8 mouse cellular contexts compared by ENCODE assay signal in the genomic region with DNA sequence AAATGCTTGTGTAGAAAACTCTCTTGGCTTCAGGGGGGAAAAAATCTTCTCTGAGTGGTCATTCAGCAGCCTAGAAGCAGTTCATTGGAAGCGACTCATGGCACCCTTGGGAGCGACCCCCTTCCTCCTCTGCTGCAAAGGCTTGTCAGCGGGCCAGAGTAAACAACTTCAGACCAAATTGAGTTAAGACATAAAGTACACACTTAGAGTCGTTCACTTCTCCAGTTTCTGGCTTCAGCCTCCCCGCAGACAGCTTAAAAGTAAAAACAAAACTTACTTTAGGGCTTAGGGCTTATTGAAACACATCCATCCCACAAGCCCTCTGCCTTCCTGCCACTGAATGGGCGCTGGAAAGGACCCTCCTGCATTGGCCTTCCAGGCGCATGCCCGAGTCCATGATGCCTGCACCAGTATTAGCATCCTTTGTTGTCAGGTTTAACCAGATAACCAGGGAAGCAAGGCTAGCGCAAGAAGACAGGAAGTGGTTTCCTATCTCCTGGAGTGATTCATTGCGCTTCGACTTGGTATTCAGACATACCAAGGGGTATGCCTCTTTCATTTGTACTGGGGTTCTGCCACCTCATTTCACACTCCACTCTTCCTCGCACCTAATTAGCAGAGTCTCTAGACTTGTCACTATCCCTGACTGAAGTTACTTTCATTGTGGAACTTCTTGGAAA.
DNase-seq lines count a peak whose midpoint lies in the region; ATAC-seq and TF ChIP-seq lines count a peak whose summit lies in the region.

No protein-coding gene starts in this region.

- intact Hi-C loops in left cerebral cortex, postnatal 4 days (cut with DNase I) = no loop called here

- no peak for TF ChIP-seq RAD21 in CH12.LX (IDR thresholded peaks at IDR 0.05; ENCODE audit: low read depth, low read length)

- dilution Hi-C loops in CH12.LX (cut with MboI; ENCODE audit: extremely low pct_ligation_motif_present, extremely low pct_unique_long_range_greater_than_20kb, low sequenced_read_pairs) = no loop called here

- no peaks in the 10 kb centered on the region for H3K79me3 ChIP-seq in C2C12 (ENCODE audit: low read depth)

- H3ac ChIP-seq in C2C12 (ENCODE audit: control insufficient read depth, insufficient read length, low read depth) = peak overlapping the region; percentile 47

- ATAC-seq in heart, embryonic 12.5 days (ENCODE audit: insufficient number of reproducible peaks, low FRiP score) = no peak

- H3K4me3 ChIP-seq in C2C12 (ENCODE audit: insufficient read depth, poor library complexity, severe bottlenecking) (no peak overlapping the region), CH12.LX (replicated peaks in 1 of 3; ENCODE audit: low read depth in 2 of 3, low read length in 2 of 3, poor library complexity in 1 of 3) (no peak overlapping the region)
- H3K4me3 ChIP-seq in heart, embryonic 12.5 days = no peak overlapping the region
- H3K4me3 ChIP-seq in cerebellum, adult 2 months (replicated peaks; ENCODE audit: insufficient read depth, low read depth, low read length) = no peak overlapping the region

- no peaks in the 10 kb centered on the region for H3K79me2 ChIP-seq in C2C12 (ENCODE audit: control insufficient read depth, insufficient read depth)
- H3K79me2 ChIP-seq in CH12.LX (replicated peaks; ENCODE audit: control insufficient read depth, extremely low read depth, insufficient read depth, poor library complexity, severe bottlenecking) = no peaks in the 10 kb centered on the region

- TF ChIP-seq EP300 in CH12.LX (IDR thresholded peaks at IDR 0.05; ENCODE audit: low read length) = no peak

- peaks cover 0 to 9% of the 10 kb centered on the region in 2 experiments; a peak in 2 of 4 replicates for H3K4me1 ChIP-seq in CH12.LX (ENCODE audit: control insufficient read depth in 1 of 2, insufficient read depth in 2 of 2)
- peaks cover 10% of the 10 kb centered on the region for H3K4me1 ChIP-seq in heart, embryonic 12.5 days (replicated peaks)
- no peaks in the 10 kb centered on the region for H3K4me1 ChIP-seq in cerebellum, adult 2 months (ENCODE audit: control insufficient read depth, insufficient read depth, low read length)

- in situ Hi-C loops in CH12.LX (cut with MboI; ENCODE audit: low pct_ligation_motif_present, low pct_unique_long_range_greater_than_20kb, low sequenced_read_pairs) = no loop called here

- no peak overlapping the region for H3K4me2 ChIP-seq in CH12.LX (ENCODE audit: insufficient read depth, low read depth, poor library complexity, severe bottlenecking)
- peak overlapping the region; percentile 33 for H3K4me2 ChIP-seq in heart, embryonic 12.5 days

- no peak for TF ChIP-seq POLR2A in CH12.LX (IDR thresholded peaks at IDR 0.05; ENCODE audit: low read depth, low read length)
- TF ChIP-seq POLR2A in cerebellum, adult 2 months (IDR thresholded peaks at IDR 0.05; ENCODE audit: borderline replicate concordance, insufficient read depth, low read length) = no peak

- DNase-seq in CH12.LX (ENCODE audit: extremely low read depth) = peak; percentile 5
- peak; percentile 32 to 72 for DNase-seq in lung, adult 18-20 months
- DNase-seq in cerebellum, adult 2 months = no peak
- DNase-seq in urinary bladder, adult 2 months (ENCODE audit: low spot score) = no peak
- DNase-seq in left cerebral cortex, postnatal 4 days = no peak
- no peak for DNase-seq in left cerebral cortex, adult 8-10 months (ENCODE audit: low spot score in 2 of 2)

- no peak overlapping the region for H3K9ac ChIP-seq in CH12.LX (ENCODE audit: insufficient read depth, low read depth)
- H3K9ac ChIP-seq in heart, embryonic 12.5 days = no peak overlapping the region

- H3K9me3 ChIP-seq in CH12.LX (replicated peaks; ENCODE audit: low read length) = no peaks in the 10 kb centered on the region
- no peaks in the 10 kb centered on the region for H3K9me3 ChIP-seq in heart, embryonic 12.5 days (replicated peaks)

- no peak overlapping the region for H3K27ac ChIP-seq in CH12.LX (ENCODE audit: insufficient read depth, low read depth)
- peak overlapping the region; percentile 27; the same call in 1 of the 2 replicates for H3K27ac ChIP-seq in heart, embryonic 12.5 days (ENCODE audit: poor library complexity, severe bottlenecking)
- no peak overlapping the region for H3K27ac ChIP-seq in cerebellum, adult 2 months (ENCODE audit: insufficient read depth, low read length)

- no peaks in the 10 kb centered on the region for H3K36me3 ChIP-seq in C2C12 (ENCODE audit: control insufficient read depth, insufficient read depth)
- H3K36me3 ChIP-seq in CH12.LX (replicated peaks in 1 of 2; ENCODE audit: control insufficient read depth in 1 of 2, insufficient read depth in 1 of 2, low read length in 1 of 2) = no peaks in the 10 kb centered on the region
- H3K36me3 ChIP-seq in heart, embryonic 12.5 days = no peaks in the 10 kb centered on the region

- TF ChIP-seq CTCF in C2C12 (IDR thresholded peaks at IDR 0.05; ENCODE audit: control insufficient read depth, insufficient read depth, insufficient read length) (no peak), CH12.LX (conservative IDR thresholded peaks at IDR 0.05 in 1 of 2, IDR thresholded peaks at IDR 0.05 in 1 of 2; ENCODE audit: low read depth in 2 of 2, low read length in 2 of 2) (no peak)
- TF ChIP-seq CTCF in cerebellum, adult 2 months (IDR thresholded peaks at IDR 0.05; ENCODE audit: borderline replicate concordance, insufficient read depth, low read depth, low read length) = no peak

- WGBS in heart, embryonic 12.5 days = 35% methylated on average over 12 of the region's 12 CpGs
- 71% methylated on average over 12 of the region's 12 CpGs for WGBS in cerebellum, adult 2 months

- H3K27me3 ChIP-seq in C2C12 (ENCODE audit: control insufficient read depth, insufficient read depth, insufficient read length) = no peaks in the 10 kb centered on the region
- H3K27me3 ChIP-seq in CH12.LX (replicated peaks) = no peaks in the 10 kb centered on the region
- no peaks in the 10 kb centered on the region; the same call in 1 of the 2 replicates for H3K27me3 ChIP-seq in heart, embryonic 12.5 days (replicated peaks)
- H3K27me3 ChIP-seq in cerebellum, adult 2 months (ENCODE audit: control insufficient read depth, insufficient read depth, low read length) = no peaks in the 10 kb centered on the region

TF ChIP-seq in C2C12, 6 proteins besides CTCF, POLR2A, EP300 and RAD21:
- TF ChIP-seq FOSL1 (IDR thresholded peaks at IDR 0.05; ENCODE audit: insufficient read depth, low read length, poor library complexity, severe bottlenecking) (no peak), MYOG (IDR thresholded peaks at IDR 0.05; ENCODE audit: control insufficient read depth, extremely low read depth, insufficient read length) (no peak), MAX (IDR thresholded peaks at IDR 0.05) (peak; percentile 53), MYOD1 (IDR thresholded peaks at IDR 0.05; ENCODE audit: control insufficient read depth, insufficient read length, low read depth) (peak; percentile 25)
TF ChIP-seq in C2C12: peak in this region for 2.

TF ChIP-seq in CH12.LX, 34 proteins besides CTCF, POLR2A, EP300 and RAD21:
- TF ChIP-seq GABPA (IDR thresholded peaks at IDR 0.05; ENCODE audit: insufficient replicate concordance, low read depth, low read length) = no peak
- TF ChIP-seq ZKSCAN1 (IDR thresholded peaks at IDR 0.05; ENCODE audit: borderline replicate concordance, low read depth, low read length) = no peak
- TF ChIP-seq ZMIZ1 (IDR thresholded peaks at IDR 0.05; ENCODE audit: low read depth, low read length) = no peak
- TF ChIP-seq USF1 (IDR thresholded peaks at IDR 0.05; ENCODE audit: low read depth, low read length) = no peak
- TF ChIP-seq SIN3A (IDR thresholded peaks at IDR 0.05; ENCODE audit: low read length) = no peak
- TF ChIP-seq JUN (IDR thresholded peaks at IDR 0.05; ENCODE audit: insufficient read depth, low read depth, low read length) = no peak
- TF ChIP-seq NRF1 (IDR thresholded peaks at IDR 0.05; ENCODE audit: low read depth, low read length) = no peak
- no peak for TF ChIP-seq TCF12 (IDR thresholded peaks at IDR 0.05; ENCODE audit: low read depth, low read length)
- no peak for TF ChIP-seq BHLHE40 (IDR thresholded peaks at IDR 0.05; ENCODE audit: low read depth, low read length)
- TF ChIP-seq JUND (conservative IDR thresholded peaks at IDR 0.05; ENCODE audit: low read depth, low read length) = no peak
- no peak for TF ChIP-seq ZNF384 (IDR thresholded peaks at IDR 0.05; ENCODE audit: low read depth, low read length)
- no peak for TF ChIP-seq MXI1 (IDR thresholded peaks at IDR 0.05; ENCODE audit: low read depth, low read length)

Comparison
In these comparisons a context has a peak if more than half of its experiments do, and no peak if none do; other contexts are left out.
1. DNase-seq: peak in CH12.LX (single experiment) and lung, adult 18-20 months (2 of 2); none in cerebellum, adult 2 months (0 of 2), urinary bladder, adult 2 months (single experiment), left cerebral cortex, postnatal 4 days (single experiment) and left cerebral cortex, adult 8-10 months (0 of 2).